Mouse (Mus musculus) neural tube, embryonic 15.5 days (tissue): Measurements from ENCODE around the gene Calcrl. TPM values are rescaled to one million over a fixed set of nuclear protein-coding genes. Genes with fewer than 3 reads are reported as not detected.

Experiments
- ATAC-seq: fragments of 200-750 bp; cut with Nextera tagmentation; 2 replicates; pipeline ENCODE4 v1.8.0; 2017; ENCODE audit warnings: mild to moderate bottlenecking, moderate TSS enrichment, moderate library complexity; ENCODE audit not compliant: low FRiP score
- H3K27ac ChIP-seq: fragments of 300-500 bp; sonication (generic); replicated peaks from 2 replicates; pipeline ENCODE4 v1.5.1; 2015; ENCODE audit warnings: mild to moderate bottlenecking, inconsistent platforms
- H3K27me3 ChIP-seq: fragments of 300-500 bp; sonication (generic); replicated peaks from 2 replicates; pipeline ENCODE4 v1.6.1; 2015; ENCODE audit warnings: inconsistent platforms
- H3K36me3 ChIP-seq: fragments of 300-500 bp; sonication (generic); 2 replicates; pipeline ENCODE4 v1.6.1; 2015; ENCODE audit warnings: inconsistent platforms
- H3K4me1 ChIP-seq: fragments of 300-500 bp; sonication (generic); 2 replicates; pipeline ENCODE4 v1.6.1; 2015; ENCODE audit warnings: inconsistent platforms
- H3K4me2 ChIP-seq: fragments of 300-500 bp; sonication (generic); 2 replicates; pipeline ENCODE4 v1.6.1; 2015; ENCODE audit warnings: inconsistent platforms, mild to moderate bottlenecking, moderate library complexity
- H3K4me3 ChIP-seq: fragments of 300-500 bp; sonication (generic); replicated peaks from 2 replicates; pipeline ENCODE4 v1.5.1; 2015; ENCODE audit warnings: mild to moderate bottlenecking, inconsistent platforms
- H3K9ac ChIP-seq: fragments of 300-500 bp; sonication (generic); replicated peaks from 2 replicates; pipeline ENCODE4 v1.6.1; 2015; ENCODE audit warnings: mild to moderate bottlenecking, inconsistent platforms
- H3K9me3 ChIP-seq: fragments of 300-500 bp; sonication (generic); replicated peaks from 2 replicates; pipeline ENCODE4 v1.6.1; 2016; ENCODE audit warnings: inconsistent platforms
- WGBS: fragments of 180-500 bp; shearing (Covaris S2); methylation state at CpG from one replicate; pipeline ENCODE4 v1.1.7; 2015; ENCODE audit warnings: mixed read lengths; 5-methylcytosine and 5-hydroxymethylcytosine counted together
- polyA plus RNA-seq: library from polyadenylated mRNA; unstranded; fragments of >200 nt; fragmentation: Nextera tagmentation; extraction: Ambion mirVana; gene quantifications from 2 replicates; pipeline ENCODE4 v1.2.1, GENCODE M21; 2015

The Calcrl gene
- polyA plus RNA-seq, result 23.2 and 26.9 TPM in 2 replicates

GRCm38 (mm10) chr2:84425138-84425537, at the start of gene Calcrl:
Calcrl (minus strand) TSS chr2:84425411.
- Histone ChIP-seq H3K4me1 (0 out of 2 replicates have a peak, but pooled peaks cover 9% of the 10 kb centered on the region), H3K36me3 (no peaks in the 10 kb centered on the region), H3K4me2 (peak within 1 kb of the TSS; percentile 56), H3K27me3 (no peaks in the 10 kb centered on the region), H3K4me3 (peak within 1 kb of the TSS; percentile 35), H3K9me3 (no peaks in the 10 kb centered on the region), H3K9ac (0 out of 2 replicates have a peak within 1 kb of the TSS, but pooled peaks have one; percentile 18), H3K27ac (peak within 1 kb of the TSS; percentile 74)
- ATAC-seq, result peak; percentile 65; the same call in 1 of the 2 replicates
- 0% methylated on average over 10 of the region's 10 CpGs for WGBS

- H3K9ac ChIP-seq, result no peak overlapping the region
- H3K36me3 ChIP-seq, result no peaks in the 10 kb centered on the region
- WGBS, result 15% methylated on average over 6 of the region's 6 CpGs
- H3K4me3 ChIP-seq, result no peak overlapping the region
- H3K27ac ChIP-seq, result no peak overlapping the region
- H3K27me3 ChIP-seq, result no peaks in the 10 kb centered on the region
- H3K4me1 ChIP-seq, result no peaks in the 10 kb centered on the region
- H3K9me3 ChIP-seq, result no peaks in the 10 kb centered on the region
- H3K4me2 ChIP-seq, result no peak overlapping the region
- no peak for ATAC-seq
These were observed 49.4 kb upstream of the Calcrl start for GRCm38 (mm10) chr2:84474651-84475050.

GRCm38 (mm10) chr2:84473941-84474530, 48.8 kb upstream of the Calcrl start:
- H3K4me3 ChIP-seq, result no peak overlapping the region
- H3K9ac ChIP-seq, result no peak overlapping the region
- no peaks in the 10 kb centered on the region for H3K4me1 ChIP-seq
- 79% methylated on average over 14 of the region's 14 CpGs for WGBS
- no peak for ATAC-seq
- no peaks in the 10 kb centered on the region for H3K36me3 ChIP-seq
- H3K27me3 ChIP-seq, result no peaks in the 10 kb centered on the region
- no peaks in the 10 kb centered on the region for H3K9me3 ChIP-seq
- no peak overlapping the region for H3K4me2 ChIP-seq
- no peak overlapping the region for H3K27ac ChIP-seq

- Histone ChIP-seq H3K9ac (no peak overlapping the region), H3K4me1 (no peaks in the 10 kb centered on the region), H3K4me2 (no peak overlapping the region), H3K27ac (no peak overlapping the region), H3K9me3 (no peaks in the 10 kb centered on the region), H3K4me3 (no peak overlapping the region), H3K27me3 (no peaks in the 10 kb centered on the region), H3K36me3 (no peaks in the 10 kb centered on the region)
- ATAC-seq, result no peak
- 92% methylated on average over 4 of the region's 4 CpGs for WGBS
These were observed 42.2 kb upstream of the Calcrl start for GRCm38 (mm10) chr2:84467391-84467790.

- no peak for ATAC-seq
- H3K9ac ChIP-seq, result no peak overlapping the region
- H3K4me1 ChIP-seq, result no peaks in the 10 kb centered on the region
- 52% methylated on average over 7 of the region's 7 CpGs for WGBS
- H3K27me3 ChIP-seq, result no peaks in the 10 kb centered on the region
- no peak overlapping the region for H3K27ac ChIP-seq
- H3K4me3 ChIP-seq, result no peak overlapping the region
- H3K36me3 ChIP-seq, result no peaks in the 10 kb centered on the region
- no peak overlapping the region for H3K4me2 ChIP-seq
- no peaks in the 10 kb centered on the region for H3K9me3 ChIP-seq
These were observed 39.7 kb upstream of the Calcrl start for GRCm38 (mm10) chr2:84464956-84465355.

GRCm38 (mm10) chr2:84462411-84462810, 37.2 kb upstream of the Calcrl start:
- WGBS, result 89% methylated on average over 3 of the region's 3 CpGs

GRCm38 (mm10) chr2:84459651-84460177, 34.5 kb upstream of the Calcrl start:
- no peaks in the 10 kb centered on the region for H3K4me1 ChIP-seq
- no peak overlapping the region for H3K4me3 ChIP-seq
- H3K9me3 ChIP-seq, result no peaks in the 10 kb centered on the region
- no peak overlapping the region for H3K27ac ChIP-seq
- H3K27me3 ChIP-seq, result no peaks in the 10 kb centered on the region
- ATAC-seq, result no peak
- H3K36me3 ChIP-seq, result no peaks in the 10 kb centered on the region
- 73% methylated on average over 11 of the region's 11 CpGs for WGBS
- no peak overlapping the region for H3K4me2 ChIP-seq
- H3K9ac ChIP-seq, result no peak overlapping the region

More at GRCm38 (mm10) chr2:84462411-84462810, 37.2 kb upstream of the Calcrl start:
- no peak for ATAC-seq
- H3K4me1 ChIP-seq, result no peaks in the 10 kb centered on the region
- no peaks in the 10 kb centered on the region for H3K9me3 ChIP-seq
- H3K36me3 ChIP-seq, result no peaks in the 10 kb centered on the region
- no peak overlapping the region for H3K4me2 ChIP-seq
- no peaks in the 10 kb centered on the region for H3K27me3 ChIP-seq
- H3K4me3 ChIP-seq, result no peak overlapping the region
- no peak overlapping the region for H3K27ac ChIP-seq
- H3K9ac ChIP-seq, result no peak overlapping the region

- H3K9me3 ChIP-seq, result no peaks in the 10 kb centered on the region
- H3K9ac ChIP-seq, result no peak overlapping the region
- H3K36me3 ChIP-seq, result no peaks in the 10 kb centered on the region
- ATAC-seq, result no peak
- no peaks in the 10 kb centered on the region for H3K4me1 ChIP-seq
- H3K4me2 ChIP-seq, result no peak overlapping the region
- 84% methylated on average over 6 of the region's 6 CpGs for WGBS
- H3K4me3 ChIP-seq, result no peak overlapping the region
- no peaks in the 10 kb centered on the region for H3K27me3 ChIP-seq
- H3K27ac ChIP-seq, result no peak overlapping the region
These were observed 32.0 kb upstream of the Calcrl start for GRCm38 (mm10) chr2:84457221-84457620.

- H3K4me2 ChIP-seq, result peak overlapping the region; percentile 17
- no peaks in the 10 kb centered on the region for H3K9me3 ChIP-seq
- no peaks in the 10 kb centered on the region for H3K4me1 ChIP-seq
- no peaks in the 10 kb centered on the region for H3K27me3 ChIP-seq
- no peak overlapping the region for H3K27ac ChIP-seq
- peak; percentile 86 for ATAC-seq
- no peak overlapping the region for H3K4me3 ChIP-seq
- no peak overlapping the region for H3K9ac ChIP-seq
- 6% methylated on average over 5 of the region's 5 CpGs for WGBS
- H3K36me3 ChIP-seq, result no peaks in the 10 kb centered on the region
These were observed 30.1 kb upstream of the Calcrl start for GRCm38 (mm10) chr2:84455236-84455799.

GRCm38 (mm10) chr2:84454551-84455235, 29.5 kb upstream of the Calcrl start:
- Histone ChIP-seq H3K4me3 (no peak overlapping the region), H3K27ac (no peak overlapping the region), H3K9ac (no peak overlapping the region), H3K4me1 (no peaks in the 10 kb centered on the region), H3K9me3 (no peaks in the 10 kb centered on the region), H3K4me2 (peak overlapping the region; percentile 17), H3K27me3 (no peaks in the 10 kb centered on the region), H3K36me3 (no peaks in the 10 kb centered on the region)
- WGBS, result 60% methylated on average over 10 of the region's 10 CpGs
- ATAC-seq, result peak; percentile 54; the same call in 1 of the 2 replicates

- no peak overlapping the region for H3K4me3 ChIP-seq
- WGBS, result 9% methylated on average over 5 of the region's 5 CpGs
- H3K4me1 ChIP-seq, result no peaks in the 10 kb centered on the region
- H3K9me3 ChIP-seq, result no peaks in the 10 kb centered on the region
- no peak overlapping the region for H3K4me2 ChIP-seq
- no peak overlapping the region for H3K27ac ChIP-seq
- H3K36me3 ChIP-seq, result no peaks in the 10 kb centered on the region
- no peak overlapping the region for H3K9ac ChIP-seq
- ATAC-seq, result peak; percentile 69; the same call in 1 of the 2 replicates
- no peaks in the 10 kb centered on the region for H3K27me3 ChIP-seq
These were observed 28.8 kb upstream of the Calcrl start for GRCm38 (mm10) chr2:84454051-84454450.

GRCm38 (mm10) chr2:84445499-84445898, 20.3 kb upstream of the Calcrl start:
- Histone ChIP-seq H3K27me3 (no peaks in the 10 kb centered on the region), H3K4me2 (no peak overlapping the region), H3K4me1 (no peaks in the 10 kb centered on the region), H3K9me3 (no peaks in the 10 kb centered on the region), H3K4me3 (no peak overlapping the region), H3K36me3 (no peaks in the 10 kb centered on the region), H3K9ac (no peak overlapping the region), H3K27ac (no peak overlapping the region)
- no peak for ATAC-seq
- 85% methylated on average over 1 of the region's 1 CpGs for WGBS
